Mouse (Mus musculus) lung, adult 18-20 months (tissue): Measurements from ENCODE around the gene 1810055G02Rik.

Source experiments
- DNase-seq, 2 experiments: peaks; one replicate each; pipeline ENCODE4 v3.0.0; 2022; ENCODE audit warnings: mixed read lengths in 2 of 2

1810055G02Rik gene

GRCm38 (mm10) chr19:3695471-3695870 is 12.6 kb upstream of the 1810055G02Rik start:
- DNase-seq, result no peak

GRCm38 (mm10) chr19:3695976-3696375 is 12.1 kb upstream of the 1810055G02Rik start:
- no peak for DNase-seq

- no peak for DNase-seq
These were observed 10.1 kb upstream of the 1810055G02Rik start for GRCm38 (mm10) chr19:3698035-3698434.

- peak; percentile 83 to 88 for DNase-seq
These were observed 8.3 kb upstream of the 1810055G02Rik start for GRCm38 (mm10) chr19:3699508-3700438.

- DNase-seq, result no peak
These were observed 5.6 kb upstream of the 1810055G02Rik start for GRCm38 (mm10) chr19:3702460-3702859.

- DNase-seq, result no peak
These were observed 1.8 kb upstream of the 1810055G02Rik start for GRCm38 (mm10) chr19:3706258-3706657.

- DNase-seq, result no peak
These were observed 540 bp upstream of the 1810055G02Rik start for GRCm38 (mm10) chr19:3707553-3707952.

GRCm38 (mm10) chr19:3709013-3709787 is 1.1 kb downstream of the 1810055G02Rik start:
- no peak for DNase-seq

- no peak for DNase-seq
These were observed 2.3 kb downstream of the 1810055G02Rik start for GRCm38 (mm10) chr19:3710436-3710835.

GRCm38 (mm10) chr19:3714381-3714780 is 6.3 kb downstream of the 1810055G02Rik start:
- DNase-seq, result no peak

- DNase-seq, result peak; percentile 71 to 78
These were observed 10.6 kb downstream of the 1810055G02Rik start for GRCm38 (mm10) chr19:3718481-3719361.

GRCm38 (mm10) chr19:3719362-3719891 is 11.3 kb downstream of the 1810055G02Rik start:
- DNase-seq, result peak; percentile 70 to 81

GRCm38 (mm10) chr19:3723170-3723569 is 15.1 kb downstream of the 1810055G02Rik start:
- no peak for DNase-seq

GRCm38 (mm10) chr19:3723904-3724303 is 15.8 kb downstream of the 1810055G02Rik start:
- peak in 1 of 2 experiments; percentile 32 for DNase-seq

GRCm38 (mm10) chr19:3724779-3725178 is 16.7 kb downstream of the 1810055G02Rik start:
- peak; percentile 58 to 73 for DNase-seq

GRCm38 (mm10) chr19:3728901-3729300 is 20.8 kb downstream of the 1810055G02Rik start:
- no peak for DNase-seq

- DNase-seq, result no peak
These were observed 22.9 kb downstream of the 1810055G02Rik start for GRCm38 (mm10) chr19:3730781-3731646.

GRCm38 (mm10) chr19:3736001-3736400 is 27.9 kb downstream of the 1810055G02Rik start:
- DNase-seq, result no peak

GRCm38 (mm10) chr19:3739650-3740049 is 31.6 kb downstream of the 1810055G02Rik start:
- no peak for DNase-seq

- DNase-seq, result no peak
These were observed 34.6 kb downstream of the 1810055G02Rik start for GRCm38 (mm10) chr19:3742716-3743115.

- DNase-seq, result no peak
These were observed 35.3 kb downstream of the 1810055G02Rik start for GRCm38 (mm10) chr19:3743362-3743761.
